ENCODE assay signal across 31 mouse cellular contexts in genomic region chr10:14287551-14287950, GRCm38 (mm10).
"Had no signal": no experiment of that assay in that cellular context is flagged by ENCODE, and none has a peak within 500 bp of the region (broad histone marks: within the 10 kb centered on the region; RNA-seq: fewer than 3 reads in every experiment).

No protein-coding gene starts in this region.

- H3K4me1 ChIP-seq: limb, embryonic 15.5 days; liver, embryonic 12.5 days; liver, embryonic 13.5 days; liver, embryonic 15.5 days; lung, embryonic 15.5 days; megakaryocyte, embryonic 14.5 days; midbrain, embryonic 10.5 days; midbrain, embryonic 12.5 days; midbrain, embryonic 13.5 days; midbrain, embryonic 15.5 days had no signal

- H3K27ac ChIP-seq: limb, embryonic 10.5 days; limb, embryonic 12.5 days; limb, embryonic 13.5 days; limb, embryonic 15.5 days; liver, embryonic 12.5 days; liver, embryonic 13.5 days; liver, embryonic 14.5 days; liver, embryonic 15.5 days; lung, embryonic 15.5 days; macrophage; midbrain, embryonic 10.5 days; midbrain, embryonic 12.5 days; midbrain, embryonic 13.5 days; midbrain, embryonic 15.5 days had no signal

- H3K36me3 ChIP-seq: limb, embryonic 10.5 days; limb, embryonic 12.5 days; limb, embryonic 13.5 days; limb, embryonic 15.5 days; liver, embryonic 12.5 days; liver, embryonic 13.5 days; liver, embryonic 15.5 days; lung, embryonic 15.5 days; midbrain, embryonic 10.5 days; midbrain, embryonic 12.5 days; midbrain, embryonic 13.5 days; midbrain, embryonic 15.5 days had no signal

- H3K27me3 ChIP-seq: limb, embryonic 12.5 days; limb, embryonic 13.5 days; limb, embryonic 15.5 days; liver, embryonic 12.5 days; liver, embryonic 13.5 days; liver, embryonic 15.5 days; lung, embryonic 15.5 days; megakaryocyte, embryonic 14.5 days; midbrain, embryonic 12.5 days; midbrain, embryonic 13.5 days; midbrain, embryonic 15.5 days had no signal

- H3K9ac ChIP-seq: limb, embryonic 12.5 days; limb, embryonic 13.5 days; limb, embryonic 15.5 days; liver, embryonic 12.5 days; liver, embryonic 13.5 days; liver, embryonic 14.5 days; liver, embryonic 15.5 days; liver, postnatal 0 days; lung, embryonic 14.5 days; lung, embryonic 15.5 days; midbrain, embryonic 12.5 days; midbrain, embryonic 13.5 days; midbrain, embryonic 15.5 days had no signal

- H3K9me3 ChIP-seq: limb, embryonic 10.5 days; limb, embryonic 15.5 days; liver, embryonic 12.5 days; liver, embryonic 13.5 days; liver, embryonic 15.5 days; lung, embryonic 15.5 days; megakaryocyte, embryonic 14.5 days; midbrain, embryonic 10.5 days; midbrain, embryonic 12.5 days; midbrain, embryonic 13.5 days; midbrain, embryonic 15.5 days had no signal

- DNase-seq: left cerebral cortex, postnatal 4 days; liver; liver, embryonic 13.5 days; liver, postnatal 0 days; lung, adult 18-20 months; lung, adult 2 months; lung, embryonic 14.5 days; lung, postnatal 10 days; lung, postnatal 14 days; lung, postnatal 36 days; lung, postnatal 4 days; midbrain, embryonic 14.5 days had no signal

- H3K4me3 ChIP-seq: limb, embryonic 10.5 days; limb, embryonic 12.5 days; limb, embryonic 13.5 days; limb, embryonic 15.5 days; liver, embryonic 12.5 days; liver, embryonic 13.5 days; liver, embryonic 15.5 days; lung, embryonic 15.5 days; megakaryocyte, embryonic 14.5 days; midbrain, embryonic 10.5 days; midbrain, embryonic 12.5 days; midbrain, embryonic 13.5 days; midbrain, embryonic 15.5 days; myocyte had no signal

- ATAC-seq: liver, embryonic 12.5 days; liver, postnatal 0 days; lung, postnatal 0 days; midbrain, embryonic 13.5 days; midbrain, embryonic 15.5 days; midbrain, embryonic 16.5 days had no signal

- H3K4me2 ChIP-seq: limb, embryonic 12.5 days; limb, embryonic 13.5 days; limb, embryonic 15.5 days; liver, embryonic 11.5 days; liver, embryonic 12.5 days; liver, embryonic 13.5 days; liver, embryonic 15.5 days; lung, embryonic 14.5 days; lung, embryonic 15.5 days; midbrain, embryonic 11.5 days; midbrain, embryonic 12.5 days; midbrain, embryonic 13.5 days; midbrain, embryonic 15.5 days had no signal
